Mouse (Mus musculus): ENCODE data around the gene Mrpl58.
A peak's percentile ranks its signal among the peaks of the same experiment; 100 is the strongest.

- TF ChIP-seq CTCF (IDR thresholded peaks at IDR 0.05; ENCODE audit: low read depth), result peak; percentile 98
- TF ChIP-seq EP300 (IDR thresholded peaks at IDR 0.05; ENCODE audit: low read depth), result no peak
Measured at GRCm38 (mm10) chr11:115354183-115354582, 49.4 kb upstream of the Mrpl58 start.

All from liver, embryonic 14.5 days (tissue).